Mouse (Mus musculus) granulocyte monocyte progenitor cell, adult 5-6 weeks (primary cell): ENCODE data around the gene Mbd6. TPM values are rescaled to one million over a fixed set of nuclear protein-coding genes. Genes with fewer than 3 reads are reported as not detected.

ENCODE experiments used
- ATAC-seq: replicated peaks from 2 replicates; pipeline ENCODE4 v1.8.0; 2016; ENCODE audit warnings: mild to moderate bottlenecking, moderate TSS enrichment, inconsistent platforms; ENCODE audit not compliant: poor library complexity, severe bottlenecking
- total RNA-seq, 2 experiments: library from RNA; stranded (forward) in 1 of 2; stranded (reverse) in 1 of 2; fragments of 200-712, 200-1000 nt in 1 of 2; fragments of >200 nt in 1 of 2; fragmentation: Nextera tagmentation in 1 of 2; gene quantifications; 2 replicates each; pipeline ENCODE4 v1.2.3; 2014 to 2017

Mbd6 gene
- total RNA-seq, 2 experiments from 2014 or later: 4.1 to 53.3 TPM

GRCm38 (mm10) chr10:127290307-127290929 lies 1.6 kb upstream of the Mbd6 start:
- ATAC-seq: peak; percentile 60

- ATAC-seq: no peak
Observed at GRCm38 (mm10) chr10:127289573-127290191, 864 bp upstream of the Mbd6 start.

GRCm38 (mm10) chr10:127288328-127288799 lies 454 bp downstream of the Mbd6 start:
- 0 out of 2 replicates have a peak, but pooled peaks have one; percentile 0 for ATAC-seq

GRCm38 (mm10) chr10:127287936-127288293 lies 903 bp downstream of the Mbd6 start:
- no peak for ATAC-seq

GRCm38 (mm10) chr10:127287271-127287935 lies 1.4 kb downstream of the Mbd6 start:
- ATAC-seq: no peak

GRCm38 (mm10) chr10:127286730-127287129 lies 2.1 kb downstream of the Mbd6 start:
- no peak for ATAC-seq

GRCm38 (mm10) chr10:127286194-127286593 lies 2.6 kb downstream of the Mbd6 start:
- ATAC-seq: no peak

GRCm38 (mm10) chr10:127285644-127286043 lies 3.2 kb downstream of the Mbd6 start:
- ATAC-seq: no peak

- ATAC-seq: no peak
Observed at GRCm38 (mm10) chr10:127284724-127285500, 3.9 kb downstream of the Mbd6 start.

GRCm38 (mm10) chr10:127284105-127284622 lies 4.7 kb downstream of the Mbd6 start:
- ATAC-seq: no peak

- ATAC-seq: no peak
Observed at GRCm38 (mm10) chr10:127282620-127283215, 6.1 kb downstream of the Mbd6 start.

- no peak for ATAC-seq
Observed at GRCm38 (mm10) chr10:127281316-127281715, 7.5 kb downstream of the Mbd6 start.

- ATAC-seq: no peak
Observed at GRCm38 (mm10) chr10:127279730-127280129, 9.1 kb downstream of the Mbd6 start.

- no peak for ATAC-seq
Observed at GRCm38 (mm10) chr10:127274261-127275022, 14.4 kb downstream of the Mbd6 start.

GRCm38 (mm10) chr10:127272371-127272770 lies 16.4 kb downstream of the Mbd6 start:
- ATAC-seq: no peak

- ATAC-seq: no peak
Observed at GRCm38 (mm10) chr10:127269884-127270283, 18.9 kb downstream of the Mbd6 start.

GRCm38 (mm10) chr10:127269036-127269435 lies 19.8 kb downstream of the Mbd6 start:
- no peak for ATAC-seq

- no peak for ATAC-seq
Observed at GRCm38 (mm10) chr10:127268401-127268800, 20.4 kb downstream of the Mbd6 start.

- ATAC-seq: no peak
Observed at GRCm38 (mm10) chr10:127267318-127267717, 21.5 kb downstream of the Mbd6 start.
